Mouse (Mus musculus): ENCODE measurements at regions not wholly inside any gene's neighbourhood (a gene's known extent, or its start where the extent isn't known, plus 50 kb on each side); places are given as distances from the start of the nearest gene placed in this dataset.

GRCm38 (mm10) chr13:57365096-57365495 lies 469.3 kb upstream of the Trpc7 start:
- Histone ChIP-seq H3K4me3 (no peak overlapping the region), H3K27ac (no peak overlapping the region)
- intact Hi-C loops (cut with DNase I) = no loop called here
- DNase-seq = no peak
- no peak for TF ChIP-seq CTCF (IDR thresholded peaks at IDR 0.05)

- intact Hi-C loops (cut with DNase I) = no loop called here
- no peak for DNase-seq
- Histone ChIP-seq H3K4me3 (no peak overlapping the region), H3K27ac (no peak overlapping the region)
- TF ChIP-seq CTCF (IDR thresholded peaks at IDR 0.05) = no peak
These were observed 468.6 kb upstream of the Trpc7 start for GRCm38 (mm10) chr13:57364396-57364795.

- H3K4me3 ChIP-seq = no peak overlapping the region
- DNase-seq = no peak
- intact Hi-C loops (cut with DNase I) = no loop called here
- no peak for TF ChIP-seq CTCF (IDR thresholded peaks at IDR 0.05)
- no peak overlapping the region for H3K27ac ChIP-seq
These were observed 466.8 kb upstream of the Trpc7 start for GRCm38 (mm10) chr13:57362563-57362962.

- TF ChIP-seq CTCF (IDR thresholded peaks at IDR 0.05) = no peak
- H3K4me3 ChIP-seq = no peak overlapping the region
- no peak for DNase-seq
- intact Hi-C loops (cut with DNase I) = no loop called here
- H3K27ac ChIP-seq = no peak overlapping the region
These were observed 465.5 kb upstream of the Trpc7 start for GRCm38 (mm10) chr13:57361286-57361685.

- no peak overlapping the region for H3K27ac ChIP-seq
- H3K4me3 ChIP-seq = no peak overlapping the region
- TF ChIP-seq CTCF (IDR thresholded peaks at IDR 0.05) = no peak
- no peak for DNase-seq
- intact Hi-C loops (cut with DNase I) = no loop called here
These were observed 458.8 kb upstream of the Trpc7 start for GRCm38 (mm10) chr13:57354606-57355005.

- no peak overlapping the region for H3K4me3 ChIP-seq
- DNase-seq = no peak
- no peak overlapping the region for H3K27ac ChIP-seq
- intact Hi-C loops (cut with DNase I) = no loop called here
- no peak for TF ChIP-seq CTCF (IDR thresholded peaks at IDR 0.05)
These were observed 458.2 kb upstream of the Trpc7 start for GRCm38 (mm10) chr13:57353976-57354375.

GRCm38 (mm10) chr13:57350828-57351227 lies 455.0 kb upstream of the Trpc7 start:
- no peak for TF ChIP-seq CTCF (IDR thresholded peaks at IDR 0.05)
- no peak overlapping the region for H3K4me3 ChIP-seq
- DNase-seq = no peak
- intact Hi-C loops (cut with DNase I) = no loop called here
- H3K27ac ChIP-seq = no peak overlapping the region

GRCm38 (mm10) chr13:57338676-57339075 lies 442.9 kb upstream of the Trpc7 start:
- TF ChIP-seq CTCF (IDR thresholded peaks at IDR 0.05) = no peak
- Histone ChIP-seq H3K4me3 (no peak overlapping the region), H3K27ac (no peak overlapping the region)
- intact Hi-C loops (cut with DNase I) = no loop called here
- no peak for DNase-seq

- no peak overlapping the region for H3K27ac ChIP-seq
- TF ChIP-seq CTCF (IDR thresholded peaks at IDR 0.05) = no peak
- intact Hi-C loops (cut with DNase I) = no loop called here
- H3K4me3 ChIP-seq = no peak overlapping the region
- DNase-seq = no peak
These were observed 440.8 kb upstream of the Trpc7 start for GRCm38 (mm10) chr13:57336596-57336995.

GRCm38 (mm10) chr13:57332976-57333375 lies 437.2 kb upstream of the Trpc7 start:
- no peak for TF ChIP-seq CTCF (IDR thresholded peaks at IDR 0.05)
- DNase-seq = no peak
- Histone ChIP-seq H3K4me3 (no peak overlapping the region), H3K27ac (no peak overlapping the region)
- intact Hi-C loops (cut with DNase I) = no loop called here

GRCm38 (mm10) chr13:57331868-57332267 lies 436.1 kb upstream of the Trpc7 start:
- intact Hi-C loops (cut with DNase I) = no loop called here
- no peak for TF ChIP-seq CTCF (IDR thresholded peaks at IDR 0.05)
- Histone ChIP-seq H3K4me3 (no peak overlapping the region), H3K27ac (no peak overlapping the region)
- no peak for DNase-seq

GRCm38 (mm10) chr13:57325306-57325925 lies 429.6 kb upstream of the Trpc7 start:
- Histone ChIP-seq H3K27ac (no peak overlapping the region), H3K4me3 (no peak overlapping the region)
- intact Hi-C loops (cut with DNase I) = no loop called here
- no peak for DNase-seq
- TF ChIP-seq CTCF (IDR thresholded peaks at IDR 0.05) = no peak

- no peak overlapping the region for H3K27ac ChIP-seq
- DNase-seq = no peak
- H3K4me3 ChIP-seq = no peak overlapping the region
- no peak for TF ChIP-seq CTCF (IDR thresholded peaks at IDR 0.05)
- intact Hi-C loops (cut with DNase I) = no loop called here
These were observed 420.6 kb upstream of the Trpc7 start for GRCm38 (mm10) chr13:57316211-57317005.

- no peak overlapping the region for H3K27ac ChIP-seq
- H3K4me3 ChIP-seq = no peak overlapping the region
- no peak for TF ChIP-seq CTCF (IDR thresholded peaks at IDR 0.05)
- no peak for DNase-seq
- intact Hi-C loops (cut with DNase I) = no loop called here
These were observed 418.7 kb upstream of the Trpc7 start for GRCm38 (mm10) chr13:57314512-57314911.
